25 mouse cellular contexts compared by ENCODE assay signal in genomic region chr19:53219305-53219704, GRCm38 (mm10).
A peak's percentile ranks its signal among the peaks of the same experiment; 100 is the strongest.
DNase-seq lines count a peak whose midpoint lies in the region; ATAC-seq lines count a peak whose summit lies in the region.
"Had no signal": no experiment of that assay in that cellular context is flagged by ENCODE, and none has a peak within 500 bp of the region (broad histone marks: within the 10 kb centered on the region; RNA-seq: fewer than 3 reads in every experiment).

No protein-coding gene starts in this region.

- 53% methylated on average over 3 of the region's 3 CpGs for WGBS in heart, embryonic 16.5 days
- 92% methylated on average over 3 of the region's 3 CpGs for WGBS in forebrain, embryonic 12.5 days

- no peak overlapping the region for H3K9ac ChIP-seq in heart, embryonic 16.5 days (ENCODE audit: low read length)
- no peak overlapping the region for H3K9ac ChIP-seq in forebrain, embryonic 12.5 days
- H3K9ac ChIP-seq: forebrain, postnatal 0 days; hindbrain, embryonic 13.5 days had no signal

- H3K36me3 ChIP-seq in heart, embryonic 16.5 days (ENCODE audit: control insufficient read depth, insufficient read depth), result peaks cover 23% of the 10 kb centered on the region; the same call in 1 of the 2 replicates
- no peaks in the 10 kb centered on the region for H3K36me3 ChIP-seq in forebrain, embryonic 12.5 days (replicated peaks)
- H3K36me3 ChIP-seq: hindbrain, embryonic 13.5 days had no signal

- peaks cover 13% of the 10 kb centered on the region for H3K4me1 ChIP-seq in heart, embryonic 16.5 days (ENCODE audit: control insufficient read depth, insufficient read depth, low read length)
- no peaks in the 10 kb centered on the region for H3K4me1 ChIP-seq in forebrain, embryonic 12.5 days
- H3K4me1 ChIP-seq: embryonic facial prominence, embryonic 10.5 days; forebrain, embryonic 10.5 days; hindbrain, embryonic 13.5 days had no signal

- no peak for ATAC-seq in heart, embryonic 16.5 days (replicated peaks; ENCODE audit: extremely low read depth, insufficient read depth, low FRiP score)
- ATAC-seq in megakaryocyte progenitor cell, adult 5-6 weeks (replicated peaks; ENCODE audit: poor library complexity), result peak; percentile 41
- ATAC-seq in forebrain, embryonic 12.5 days (ENCODE audit: low FRiP score), result no peak
- no peak for ATAC-seq in erythroid progenitor cell, adult 5-6 weeks (replicated peaks; ENCODE audit: low FRiP score, poor library complexity, severe bottlenecking)
- ATAC-seq: forebrain, postnatal 0 days; inflammation-experienced regulatory T-cells, adult 6 months had no signal

- no peaks in the 10 kb centered on the region for H3K27me3 ChIP-seq in heart, embryonic 16.5 days (ENCODE audit: control insufficient read depth, insufficient read depth, low read length)
- no peaks in the 10 kb centered on the region for H3K27me3 ChIP-seq in forebrain, embryonic 12.5 days
- H3K27me3 ChIP-seq: hindbrain, embryonic 13.5 days had no signal

- H3K4me3 ChIP-seq in heart, embryonic 16.5 days (ENCODE audit: low read length), result no peak overlapping the region
- H3K4me3 ChIP-seq in forebrain, embryonic 12.5 days (replicated peaks), result no peak overlapping the region
- H3K4me3 ChIP-seq: embryonic facial prominence, embryonic 10.5 days; forebrain, embryonic 10.5 days; hindbrain, embryonic 13.5 days had no signal

- H3K27ac ChIP-seq in heart, embryonic 16.5 days (ENCODE audit: low read length), result peak overlapping the region; percentile 10; the same call in 1 of the 2 replicates
- H3K27ac ChIP-seq in forebrain, embryonic 12.5 days, result no peak overlapping the region
- H3K27ac ChIP-seq: embryonic facial prominence, embryonic 10.5 days; forebrain, embryonic 10.5 days; hindbrain, embryonic 13.5 days; macrophage had no signal

- no peaks in the 10 kb centered on the region for H3K9me3 ChIP-seq in heart, embryonic 16.5 days (replicated peaks; ENCODE audit: control insufficient read depth, low read length)
- no peaks in the 10 kb centered on the region for H3K9me3 ChIP-seq in forebrain, embryonic 12.5 days
- H3K9me3 ChIP-seq: embryonic facial prominence, embryonic 10.5 days; forebrain, embryonic 10.5 days; hindbrain, embryonic 13.5 days had no signal

- peak; percentile 21 for DNase-seq in adrenal gland, postnatal 14 days
- DNase-seq in adrenal gland, postnatal 10 days, result no peak
- DNase-seq in heart, postnatal 10 days, result no peak
- peak; percentile 13 for DNase-seq in 3T3-L1 (ENCODE audit: low read depth, low spot score)
- DNase-seq: cerebellum, adult 11-12 months; cerebellum, postnatal 10 days; forebrain, postnatal 0 days; gastrocnemius, postnatal 25 days; heart, postnatal 14 days; kidney, adult 8-10 months; kidney, postnatal 10 days; left cerebral cortex, postnatal 4 days; right cerebral cortex, postnatal 25 days; spleen, adult 18-20 months; thymus, postnatal 14 days had no signal

- intact Hi-C loops in heart, postnatal 10 days (cut with DNase I), result loop anchor here (5.0 kb wide), 1 partner anchor 77 kb away; the partner anchor contains the start of gene Add3

- H3K4me2 ChIP-seq in heart, embryonic 16.5 days (ENCODE audit: low read depth, low read length), result no peak overlapping the region
- H3K4me2 ChIP-seq in forebrain, embryonic 12.5 days, result no peak overlapping the region
- H3K4me2 ChIP-seq: hindbrain, embryonic 13.5 days; midbrain, embryonic 11.5 days had no signal

Comparison
In these comparisons a context has a peak if more than half of its experiments do, and no peak if none do; other contexts are left out.
1. DNase-seq: peak in adrenal gland, postnatal 14 days (single experiment) and 3T3-L1 (single experiment); none in adrenal gland, postnatal 10 days (single experiment) and heart, postnatal 10 days (0 of 2).